Mouse (Mus musculus) heart, embryonic 13.5 days (tissue): Measurements from ENCODE around the gene Uspl1. TPM values are rescaled to one million over a fixed set of nuclear protein-coding genes. Genes with fewer than 3 reads are reported as not detected.

Experiments used
- ATAC-seq: fragments of 200-750 bp; cut with Nextera tagmentation; 2 replicates; pipeline ENCODE4 v1.8.0; 2017; ENCODE audit warnings: moderate TSS enrichment; ENCODE audit not compliant: insufficient number of reproducible peaks, low FRiP score, low TSS enrichment; ENCODE audit errors: extremely low read depth
- H3K27ac ChIP-seq: fragments of 300-500 bp; sonication (generic); replicated peaks from 2 replicates; pipeline ENCODE4 v1.5.1; 2015; ENCODE audit warnings: moderate library complexity, mild to moderate bottlenecking, inconsistent platforms
- H3K27me3 ChIP-seq: fragments of 300-500 bp; sonication (generic); replicated peaks from 2 replicates; pipeline ENCODE4 v1.6.1; 2015; ENCODE audit warnings: mild to moderate bottlenecking, inconsistent platforms
- H3K36me3 ChIP-seq: fragments of 300-500 bp; sonication (generic); 2 replicates; pipeline ENCODE4 v1.6.1; 2015; ENCODE audit warnings: mild to moderate bottlenecking, inconsistent platforms
- H3K4me1 ChIP-seq: fragments of 300-500 bp; sonication (generic); 2 replicates; pipeline ENCODE4 v1.6.1; 2015; ENCODE audit warnings: inconsistent platforms
- H3K4me2 ChIP-seq: fragments of 300-500 bp; sonication (generic); 2 replicates; pipeline ENCODE4 v1.6.1; 2015; ENCODE audit warnings: inconsistent platforms, mild to moderate bottlenecking, moderate library complexity
- H3K4me3 ChIP-seq: fragments of 300-500 bp; sonication (generic); 2 replicates; pipeline ENCODE4 v1.5.1; 2015; ENCODE audit warnings: moderate library complexity, mild to moderate bottlenecking, inconsistent platforms
- H3K9ac ChIP-seq: fragments of 300-500 bp; sonication (generic); 2 replicates; pipeline ENCODE4 v1.6.1; 2015; ENCODE audit warnings: inconsistent platforms, mild to moderate bottlenecking, moderate library complexity
- H3K9me3 ChIP-seq: fragments of 300-500 bp; sonication (generic); 2 replicates; pipeline ENCODE4 v1.6.1; 2016; ENCODE audit warnings: inconsistent platforms
- WGBS: fragments of 180-500 bp; shearing (Covaris S2); methylation state at CpG from one replicate; pipeline ENCODE4 v1.1.7; 2015; ENCODE audit warnings: mixed read lengths; 5-methylcytosine and 5-hydroxymethylcytosine counted together
- polyA plus RNA-seq: library from polyadenylated mRNA; unstranded; fragments of >200 nt; fragmentation: Nextera tagmentation; extraction: Ambion mirVana; gene quantifications from 2 replicates; pipeline ENCODE4 v1.2.1, GENCODE M21; 2015

The Uspl1 gene
- polyA plus RNA-seq, 1 experiment from 2014 or later, result 30.1 TPM

DNA sequence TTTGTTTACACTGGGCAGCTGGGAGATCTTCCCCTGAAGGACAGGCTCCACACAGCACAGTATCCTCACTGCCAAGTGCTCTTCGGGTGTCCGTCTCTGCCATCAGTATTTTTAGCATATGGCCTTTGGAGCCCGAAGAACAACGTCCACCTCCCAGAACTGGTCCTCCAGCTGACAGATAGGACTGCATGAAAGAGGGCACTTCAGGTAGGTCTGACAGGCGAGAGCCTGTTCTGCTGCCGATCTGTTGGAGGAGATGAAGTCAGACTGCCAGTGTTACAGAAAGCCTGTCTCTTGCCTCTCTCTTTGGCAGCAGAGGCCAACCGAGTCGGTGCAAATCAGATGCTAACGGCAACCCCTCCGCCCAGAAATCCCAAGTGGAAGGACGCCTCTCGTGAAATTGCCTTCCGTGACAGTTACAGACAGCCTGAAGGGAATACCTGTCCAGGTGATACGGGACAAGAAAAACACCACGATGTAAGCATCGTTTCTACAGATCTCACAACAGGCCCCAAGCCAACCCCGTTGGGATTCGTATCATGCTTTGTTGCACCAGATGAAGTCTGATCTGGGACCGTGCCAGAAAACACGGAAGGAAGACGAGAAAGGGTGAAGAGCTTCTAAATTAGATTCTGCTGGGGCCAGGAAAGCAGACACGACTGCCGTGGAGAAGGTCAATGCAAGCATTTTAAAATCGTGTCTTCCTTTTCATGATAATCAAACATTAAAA is 53.2 kb downstream of the Uspl1 start:
- Histone ChIP-seq H3K36me3 (no peaks in the 10 kb centered on the region), H3K27me3 (no peaks in the 10 kb centered on the region), H3K4me2 (0 out of 2 replicates have a peak overlapping the region, but pooled peaks have one; percentile 13), H3K4me3 (no peak overlapping the region), H3K27ac (no peak overlapping the region), H3K9me3 (peaks cover 5% of the 10 kb centered on the region; the same call in 1 of the 2 replicates), H3K9ac (no peak overlapping the region), H3K4me1 (peaks cover 12% of the 10 kb centered on the region)
- 57% methylated on average over 24 of the region's 24 CpGs for WGBS
- ATAC-seq, result no peak

GRCm38 (mm10) chr5:149242467-149242866 is 58.3 kb downstream of the Uspl1 start:
- H3K9me3 ChIP-seq, result peaks cover 5% of the 10 kb centered on the region; the same call in 1 of the 2 replicates
- 85% methylated on average over 5 of the region's 5 CpGs for WGBS
- no peak overlapping the region for H3K9ac ChIP-seq
- H3K36me3 ChIP-seq, result no peaks in the 10 kb centered on the region
- H3K27ac ChIP-seq, result no peak overlapping the region
- H3K4me2 ChIP-seq, result no peak overlapping the region
- no peaks in the 10 kb centered on the region for H3K27me3 ChIP-seq
- no peak for ATAC-seq
- peaks cover 36% of the 10 kb centered on the region for H3K4me1 ChIP-seq
- H3K4me3 ChIP-seq, result no peak overlapping the region

DNA sequence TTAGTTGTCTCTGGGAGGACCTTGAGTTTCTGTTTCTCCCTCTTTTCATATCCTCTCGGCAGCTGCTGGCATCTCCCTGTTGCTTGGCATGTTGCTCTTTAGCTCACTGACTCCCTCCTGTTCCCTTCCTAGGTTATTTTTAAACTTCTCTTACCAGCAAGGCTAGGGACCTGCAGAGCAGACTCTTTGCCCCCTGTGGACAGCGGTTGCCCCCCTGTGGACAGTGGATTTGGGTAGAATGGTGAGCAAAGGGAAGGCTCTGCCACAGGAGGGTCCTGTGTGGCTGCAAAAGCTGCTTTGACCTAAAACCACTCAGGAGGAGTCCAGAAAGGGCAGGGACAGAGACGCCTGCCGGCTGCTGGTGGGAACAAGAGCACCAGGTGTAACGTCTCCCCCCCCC is 58.9 kb downstream of the Uspl1 start:
- 0 out of 2 replicates have a peak, but pooled peaks cover 1% of the 10 kb centered on the region for H3K27me3 ChIP-seq
- H3K4me3 ChIP-seq, result no peak overlapping the region
- no peak for ATAC-seq
- H3K9me3 ChIP-seq, result peaks cover 5% of the 10 kb centered on the region; the same call in 1 of the 2 replicates
- H3K36me3 ChIP-seq, result no peaks in the 10 kb centered on the region
- H3K27ac ChIP-seq, result no peak overlapping the region
- H3K4me2 ChIP-seq, result no peak overlapping the region
- no peak overlapping the region for H3K9ac ChIP-seq
- WGBS, result 28% methylated on average over 5 of the region's 5 CpGs
- peaks cover 33% of the 10 kb centered on the region for H3K4me1 ChIP-seq

DNA sequence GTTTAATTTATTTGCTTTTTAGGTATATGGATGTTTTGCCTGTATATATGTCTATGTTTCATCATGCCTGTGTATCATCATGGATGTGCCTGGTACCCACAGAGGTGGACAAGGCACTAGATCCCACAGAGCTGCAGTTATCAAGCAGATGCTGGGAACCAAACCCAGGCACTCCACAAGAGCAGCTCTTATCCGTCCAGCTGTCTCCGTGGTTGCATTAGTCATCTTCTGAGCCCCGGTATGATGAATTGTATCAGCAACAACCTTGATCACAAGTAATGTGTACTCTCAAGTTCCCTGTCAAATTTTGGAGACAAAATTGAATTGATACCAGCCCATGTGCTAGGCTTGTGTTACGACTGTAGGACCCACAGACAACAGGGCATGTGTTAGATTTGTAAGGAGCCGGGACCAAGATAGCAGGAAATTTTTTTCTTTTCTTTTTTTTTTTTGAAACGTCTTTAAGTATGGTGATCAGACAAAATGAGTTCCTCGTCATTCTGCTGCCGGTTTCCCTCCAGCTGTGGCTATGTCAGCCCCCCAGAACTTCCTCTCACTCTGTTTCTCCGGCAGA is 61.3 kb downstream of the Uspl1 start:
- Histone ChIP-seq H3K27me3 (0 out of 2 replicates have a peak, but pooled peaks cover 3% of the 10 kb centered on the region), H3K4me2 (peak overlapping the region; percentile 84), H3K9me3 (peaks cover 5% of the 10 kb centered on the region; the same call in 1 of the 2 replicates), H3K9ac (peak overlapping the region; percentile 81), H3K4me3 (peak overlapping the region; percentile 52), H3K4me1 (peaks cover 33% of the 10 kb centered on the region), H3K27ac (peak overlapping the region; percentile 53), H3K36me3 (no peaks in the 10 kb centered on the region)
- no peak for ATAC-seq
- WGBS, result 19% methylated on average over 9 of the region's 9 CpGs

DNA sequence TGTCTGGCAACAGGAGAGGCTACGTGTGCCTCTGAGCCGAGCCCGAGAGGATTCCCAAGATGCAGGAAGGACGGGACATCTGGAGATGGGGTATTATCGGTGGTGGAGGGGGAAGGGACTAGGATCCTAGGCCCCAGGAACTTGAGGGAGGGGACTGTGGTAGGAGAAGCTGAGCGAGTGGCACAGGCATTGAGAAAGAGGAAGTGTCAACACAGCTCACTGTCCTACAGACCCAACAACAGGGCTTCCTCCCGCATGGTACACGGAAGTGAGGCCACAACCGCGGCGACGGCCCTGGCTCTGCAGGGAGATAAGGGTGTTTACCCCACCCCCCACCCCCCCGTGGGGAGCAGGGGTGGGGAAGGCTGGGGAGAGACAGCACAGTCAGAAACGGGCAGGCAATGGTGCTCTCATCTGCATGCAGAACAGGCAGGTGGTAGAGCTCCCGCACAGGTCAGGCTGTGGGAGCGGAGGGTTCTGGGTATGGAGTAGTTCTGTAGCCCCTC is 61.9 kb downstream of the Uspl1 start:
- H3K27me3 ChIP-seq, result 0 out of 2 replicates have a peak, but pooled peaks cover 3% of the 10 kb centered on the region
- H3K4me1 ChIP-seq, result peaks cover 33% of the 10 kb centered on the region
- 8% methylated on average over 16 of the region's 16 CpGs for WGBS
- H3K36me3 ChIP-seq, result no peaks in the 10 kb centered on the region
- peaks cover 3% of the 10 kb centered on the region; the same call in 1 of the 2 replicates for H3K9me3 ChIP-seq
- peak overlapping the region; percentile 52 for H3K4me3 ChIP-seq
- peak overlapping the region; percentile 53 for H3K27ac ChIP-seq
- H3K4me2 ChIP-seq, result peak overlapping the region; percentile 84
- ATAC-seq, result peak; percentile 76
- peak overlapping the region; percentile 81 for H3K9ac ChIP-seq

DNA sequence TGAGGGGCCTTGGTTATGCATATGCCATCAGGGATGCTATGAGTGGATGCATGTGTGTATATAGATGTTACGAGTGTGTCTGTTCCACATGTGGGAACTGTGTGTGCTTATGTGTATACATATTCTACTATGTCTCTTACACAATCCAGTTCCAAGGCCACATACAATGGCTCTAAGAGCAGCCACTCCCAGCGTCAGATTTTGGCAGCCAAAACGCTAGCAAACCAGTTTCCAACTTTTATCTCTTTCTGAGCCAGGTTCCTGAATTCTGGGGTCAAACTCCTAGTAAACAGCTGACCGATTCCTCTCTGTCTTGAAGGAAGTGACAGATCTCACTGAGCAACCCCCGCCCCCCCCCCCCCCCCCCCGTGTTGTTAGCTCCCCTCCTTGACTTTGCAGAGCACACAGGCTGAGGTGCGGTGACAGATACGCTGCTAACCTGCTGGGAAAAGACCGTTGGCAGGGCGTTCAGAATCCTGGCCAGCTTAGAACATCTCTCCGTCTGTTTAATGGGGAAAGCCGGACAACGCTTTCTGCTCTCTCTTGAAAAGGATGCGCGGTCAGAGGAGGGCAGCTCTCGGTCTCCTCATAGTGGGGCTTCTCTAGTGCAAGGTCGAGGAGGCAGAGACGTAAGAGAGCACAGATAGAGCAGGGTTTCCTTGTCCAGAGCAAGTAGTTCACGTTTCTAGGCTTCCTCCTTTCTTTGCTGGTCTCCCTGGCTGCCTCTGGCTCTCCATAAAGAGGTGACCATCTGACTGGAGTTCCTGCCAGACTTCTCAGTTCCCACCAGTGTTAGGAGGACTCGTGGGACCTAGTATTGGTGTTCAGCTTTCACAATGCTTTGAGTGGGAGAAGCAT is 63.1 kb downstream of the Uspl1 start:
- H3K9ac ChIP-seq, result peak overlapping the region; percentile 44; the same call in 1 of the 2 replicates
- WGBS, result 21% methylated on average over 19 of the region's 20 CpGs
- H3K4me3 ChIP-seq, result peak overlapping the region; percentile 11; the same call in 1 of the 2 replicates
- H3K27ac ChIP-seq, result peak overlapping the region; percentile 28; the same call in 1 of the 2 replicates
- H3K4me2 ChIP-seq, result peak overlapping the region; percentile 84
- H3K27me3 ChIP-seq, result 0 out of 2 replicates have a peak, but pooled peaks cover 3% of the 10 kb centered on the region
- H3K4me1 ChIP-seq, result peaks cover 33% of the 10 kb centered on the region
- no peaks in the 10 kb centered on the region for H3K9me3 ChIP-seq
- H3K36me3 ChIP-seq, result no peaks in the 10 kb centered on the region
- ATAC-seq, result no peak

- Histone ChIP-seq H3K4me2 (no peak overlapping the region), H3K9ac (no peak overlapping the region), H3K4me1 (peaks cover 4% of the 10 kb centered on the region; the same call in 1 of the 2 replicates), H3K4me3 (no peak overlapping the region), H3K27ac (no peak overlapping the region), H3K9me3 (no peaks in the 10 kb centered on the region), H3K36me3 (no peaks in the 10 kb centered on the region), H3K27me3 (0 out of 2 replicates have a peak, but pooled peaks cover 3% of the 10 kb centered on the region)
- no peak for ATAC-seq
- WGBS, result 68% methylated on average over 3 of the region's 3 CpGs
These were observed 68.2 kb downstream of the Uspl1 start for GRCm38 (mm10) chr5:149252303-149252702.

- no peak overlapping the region for H3K4me2 ChIP-seq
- H3K27me3 ChIP-seq, result no peaks in the 10 kb centered on the region
- no peak overlapping the region for H3K9ac ChIP-seq
- no peak overlapping the region for H3K4me3 ChIP-seq
- no peak for ATAC-seq
- no peaks in the 10 kb centered on the region for H3K9me3 ChIP-seq
- no peak overlapping the region for H3K27ac ChIP-seq
- H3K36me3 ChIP-seq, result no peaks in the 10 kb centered on the region
- H3K4me1 ChIP-seq, result peaks cover 7% of the 10 kb centered on the region; the same call in 1 of the 2 replicates
- WGBS, result 60% methylated on average over 2 of the region's 2 CpGs
These were observed 69.3 kb downstream of the Uspl1 start for GRCm38 (mm10) chr5:149253491-149253890.

DNA sequence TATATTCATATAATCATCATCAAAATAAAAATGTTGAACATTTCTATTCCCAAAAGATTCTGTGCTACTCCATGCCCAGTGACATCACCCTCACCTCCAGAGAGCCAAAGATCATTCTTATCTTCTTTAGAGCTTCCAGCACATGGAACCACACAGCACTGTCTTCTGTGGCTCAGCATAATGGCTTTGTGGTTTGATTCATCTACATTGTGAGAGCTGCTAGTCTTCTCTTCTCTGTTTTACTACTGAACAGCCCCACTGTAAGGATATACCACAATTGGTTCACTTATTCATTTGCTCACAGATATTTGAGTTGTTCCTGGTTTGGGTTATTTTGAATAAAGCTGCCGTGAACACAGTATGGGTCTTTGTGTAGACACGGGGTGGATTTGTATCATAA is 71.4 kb downstream of the Uspl1 start:
- Histone ChIP-seq H3K4me3 (no peak overlapping the region), H3K4me1 (peaks cover 14% of the 10 kb centered on the region; the same call in 1 of the 2 replicates), H3K36me3 (no peaks in the 10 kb centered on the region), H3K4me2 (no peak overlapping the region), H3K27ac (no peak overlapping the region), H3K9me3 (no peaks in the 10 kb centered on the region), H3K27me3 (no peaks in the 10 kb centered on the region), H3K9ac (no peak overlapping the region)
- WGBS, result 84% methylated on average over 2 of the region's 2 CpGs
- ATAC-seq, result no peak

DNA sequence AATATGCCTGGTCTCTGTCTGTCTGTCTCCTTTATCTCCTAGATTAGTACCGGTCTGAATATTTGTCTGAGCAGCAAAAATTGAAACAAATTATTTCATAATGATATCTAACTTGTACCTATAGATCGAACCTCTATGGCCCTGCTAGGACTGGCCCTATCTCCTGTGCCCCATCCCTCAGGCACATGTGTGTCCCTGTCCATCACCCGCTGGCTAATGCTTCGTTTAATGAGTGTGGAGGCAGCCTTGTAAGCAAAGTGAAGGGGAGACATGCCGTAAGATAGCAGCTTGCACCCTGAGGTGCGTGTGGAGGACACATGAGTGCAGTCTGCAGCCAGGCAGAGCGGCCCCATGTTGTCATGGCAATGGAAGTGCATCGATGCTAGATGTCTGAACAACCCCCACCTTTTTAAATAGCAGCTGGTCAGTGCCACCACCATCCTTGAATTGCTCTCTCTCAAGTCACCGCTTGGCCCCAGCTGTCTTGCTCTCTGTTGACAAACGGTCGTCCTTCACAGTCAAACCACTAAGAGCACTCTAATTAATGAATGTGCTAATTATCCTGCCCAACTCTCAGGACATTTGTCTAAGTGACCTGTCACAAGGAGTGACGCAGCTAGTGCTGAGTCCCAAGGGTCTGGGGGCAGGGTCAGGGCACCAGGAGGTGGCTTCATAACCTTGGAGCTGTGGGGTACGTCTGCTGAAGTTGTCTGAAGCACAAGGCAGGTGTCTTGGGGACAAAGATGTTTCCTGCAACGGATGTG is 73.5 kb downstream of the Uspl1 start:
- 48% methylated on average over 14 of the region's 14 CpGs for WGBS
- no peak overlapping the region for H3K9ac ChIP-seq
- H3K27me3 ChIP-seq, result no peaks in the 10 kb centered on the region
- peaks cover 14% of the 10 kb centered on the region; the same call in 1 of the 2 replicates for H3K4me1 ChIP-seq
- no peak for ATAC-seq
- no peak overlapping the region for H3K4me2 ChIP-seq
- no peak overlapping the region for H3K27ac ChIP-seq
- no peaks in the 10 kb centered on the region for H3K9me3 ChIP-seq
- no peaks in the 10 kb centered on the region for H3K36me3 ChIP-seq
- H3K4me3 ChIP-seq, result no peak overlapping the region
